Mouse (Mus musculus) lung, embryonic 16.5 days (tissue): ENCODE results near the gene Tulp1. TPM values are rescaled to one million over a fixed set of nuclear protein-coding genes. Genes with fewer than 3 reads are reported as not detected.
A peak's percentile ranks its signal among the peaks of the same experiment; 100 is the strongest.

Experiments
- ATAC-seq: fragments of 200-750 bp; cut with Nextera tagmentation; 2 replicates; pipeline ENCODE4 v1.8.0; 2017; ENCODE audit warnings: low read depth, mild to moderate bottlenecking, moderate library complexity
- H3K27ac ChIP-seq: fragments of 300-500 bp; sonication (generic); 2 replicates; pipeline ENCODE4 v1.5.1; 2014; ENCODE audit warnings: mild to moderate bottlenecking, control low read depth, low read length
- H3K27me3 ChIP-seq: fragments of 300-500 bp; sonication (generic); 2 replicates; pipeline ENCODE4 v1.6.1; 2014; ENCODE audit warnings: low read depth, low read length, mixed read lengths; ENCODE audit not compliant: control insufficient read depth, insufficient read depth
- H3K36me3 ChIP-seq: fragments of 300-500 bp; sonication (generic); 2 replicates; pipeline ENCODE4 v1.6.1; 2014; ENCODE audit warnings: low read length; ENCODE audit not compliant: control insufficient read depth, insufficient read depth
- H3K4me1 ChIP-seq: fragments of 300-500 bp; sonication (generic); replicated peaks from 2 replicates; pipeline ENCODE4 v1.6.1; 2014; ENCODE audit warnings: low read length, mixed read lengths; ENCODE audit not compliant: control insufficient read depth, insufficient read depth
- H3K4me2 ChIP-seq: fragments of 300-500 bp; sonication (generic); 2 replicates; pipeline ENCODE4 v1.6.1; 2014; ENCODE audit warnings: low read depth, low read length, control low read depth
- H3K4me3 ChIP-seq: fragments of 300-500 bp; sonication (generic); 2 replicates; pipeline ENCODE4 v1.5.1; 2014; ENCODE audit warnings: mild to moderate bottlenecking, low read length, control low read depth
- H3K9ac ChIP-seq: fragments of 300-500 bp; sonication (generic); 2 replicates; pipeline ENCODE4 v1.6.1; 2014; ENCODE audit warnings: low read length, control low read depth
- H3K9me3 ChIP-seq: fragments of 300-500 bp; sonication (generic); 2 replicates; pipeline ENCODE4 v1.6.1; 2016; ENCODE audit warnings: low read length; ENCODE audit not compliant: control insufficient read depth
- WGBS: fragments of 180-500 bp; shearing (Covaris S2); extraction: QIAGEN DNeasy Blood & Tissue Kit; methylation state at CpG from one replicate; pipeline ENCODE4 v1.1.7; 2014; 5-methylcytosine and 5-hydroxymethylcytosine counted together
- polyA plus RNA-seq: library from polyadenylated mRNA; unstranded; fragments of >200 nt; fragmentation: Nextera tagmentation; extraction: Ambion mirVana; gene quantifications from 2 replicates; pipeline ENCODE4 v1.2.1, GENCODE M21; 2015

Gene Tulp1
- polyA plus RNA-seq, 1 experiment from 2014 or later = 7.6 TPM

DNA sequence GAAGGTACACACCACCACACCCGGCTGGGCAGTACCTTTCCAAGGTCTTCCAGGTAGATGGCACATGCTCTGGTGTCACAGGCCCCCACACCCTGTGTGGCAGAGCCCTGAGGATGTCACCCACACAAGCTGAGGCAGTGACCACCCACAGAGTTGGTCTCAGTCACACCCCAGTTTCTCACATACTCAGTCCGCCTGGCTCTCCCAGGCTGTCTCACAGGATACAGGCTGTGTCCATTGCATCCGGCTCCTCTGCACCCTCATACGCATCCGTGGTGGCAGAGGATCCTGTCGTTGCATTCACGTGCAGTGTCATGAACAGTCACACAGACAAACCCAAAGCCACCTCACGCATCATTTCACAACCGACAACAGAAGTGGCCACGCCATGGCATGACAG lies 17.7 kb downstream of the Tulp1 start:
- no peak for ATAC-seq
- H3K4me3 ChIP-seq = no peak overlapping the region
- H3K27ac ChIP-seq = no peak overlapping the region; the same call in 1 of the 2 replicates
- H3K9me3 ChIP-seq = no peaks in the 10 kb centered on the region
- peak overlapping the region; percentile 15; the same call in 1 of the 2 replicates for H3K4me2 ChIP-seq
- H3K36me3 ChIP-seq = 0 out of 2 replicates have a peak, but pooled peaks cover 2% of the 10 kb centered on the region
- no peaks in the 10 kb centered on the region for H3K27me3 ChIP-seq
- H3K9ac ChIP-seq = peak overlapping the region; percentile 32
- H3K4me1 ChIP-seq = peaks cover 66% of the 10 kb centered on the region
- WGBS = 59% methylated on average over 10 of the region's 10 CpGs

- H3K4me1 ChIP-seq = peaks cover 69% of the 10 kb centered on the region
- H3K27me3 ChIP-seq = no peaks in the 10 kb centered on the region
- peak overlapping the region; percentile 57 for H3K4me2 ChIP-seq
- no peaks in the 10 kb centered on the region for H3K9me3 ChIP-seq
- peak; percentile 12; the same call in 1 of the 2 replicates for ATAC-seq
- 0 out of 2 replicates have a peak, but pooled peaks cover 2% of the 10 kb centered on the region for H3K36me3 ChIP-seq
- H3K9ac ChIP-seq = peak overlapping the region; percentile 67
- 3% methylated on average over 10 of the region's 10 CpGs for WGBS
- H3K27ac ChIP-seq = peak overlapping the region; percentile 98
- H3K4me3 ChIP-seq = peak overlapping the region; percentile 32
Observed at GRCm38 (mm10) chr17:28345882-28346281, 19.1 kb downstream of the Tulp1 start.

DNA sequence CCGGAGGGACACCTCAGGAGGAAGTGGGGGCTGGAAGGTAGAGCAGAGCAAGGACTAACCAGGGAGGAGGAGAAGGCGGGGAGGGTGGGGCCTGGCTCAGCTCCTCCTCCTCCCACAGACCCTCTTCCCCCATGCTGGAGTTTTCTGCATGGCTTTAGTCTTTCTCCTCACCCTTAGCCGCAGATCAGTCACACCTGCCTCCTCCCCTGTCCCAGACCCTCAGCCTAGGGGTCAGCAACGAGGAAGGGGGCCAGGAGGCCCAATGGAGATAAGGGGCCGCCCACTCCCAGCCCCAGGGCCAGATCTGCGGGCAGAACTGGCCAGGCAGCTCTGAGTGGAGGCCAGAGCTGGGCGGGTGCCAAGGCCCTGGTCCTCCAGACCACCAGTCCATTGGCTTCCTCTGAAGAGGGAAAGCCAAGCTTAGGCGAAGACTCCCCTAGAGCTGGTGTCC lies 19.7 kb downstream of the Tulp1 start:
- WGBS = 2% methylated on average over 6 of the region's 8 CpGs
- no peaks in the 10 kb centered on the region for H3K27me3 ChIP-seq
- no peaks in the 10 kb centered on the region for H3K9me3 ChIP-seq
- H3K36me3 ChIP-seq = 0 out of 2 replicates have a peak, but pooled peaks cover 2% of the 10 kb centered on the region
- peak overlapping the region; percentile 32 for H3K4me3 ChIP-seq
- peak overlapping the region; percentile 57 for H3K4me2 ChIP-seq
- ATAC-seq = peak; percentile 8
- H3K4me1 ChIP-seq = peaks cover 75% of the 10 kb centered on the region
- H3K9ac ChIP-seq = peak overlapping the region; percentile 67
- H3K27ac ChIP-seq = peak overlapping the region; percentile 98

DNA sequence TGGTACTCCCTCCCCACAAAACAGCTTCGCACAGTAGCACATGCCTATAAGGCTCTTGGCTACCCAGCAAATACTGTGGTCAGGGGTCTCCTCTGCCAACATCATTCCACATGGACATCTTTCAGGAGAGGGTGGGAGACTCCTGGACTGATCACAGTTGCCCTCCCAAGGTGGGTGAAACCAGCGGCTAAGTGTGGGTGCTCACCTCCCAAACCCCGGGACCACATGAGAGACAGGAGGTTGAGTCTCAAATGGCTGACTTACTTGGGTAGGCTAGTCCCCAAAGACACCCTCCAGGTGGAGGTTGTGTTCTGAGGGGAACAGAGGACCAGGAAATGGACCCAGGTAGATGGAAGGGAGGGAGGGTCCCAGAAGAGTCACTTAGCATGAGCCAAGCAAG lies 20.4 kb downstream of the Tulp1 start:
- Histone ChIP-seq H3K4me3 (no peak overlapping the region), H3K27me3 (no peaks in the 10 kb centered on the region), H3K4me1 (peaks cover 78% of the 10 kb centered on the region), H3K36me3 (peaks cover 6% of the 10 kb centered on the region), H3K4me2 (peak overlapping the region; percentile 57), H3K9me3 (no peaks in the 10 kb centered on the region), H3K9ac (peak overlapping the region; percentile 67), H3K27ac (peak overlapping the region; percentile 98)
- WGBS = 51% methylated on average over 3 of the region's 3 CpGs
- no peak for ATAC-seq

- no peak; the same call in 1 of the 2 replicates for ATAC-seq
- no peaks in the 10 kb centered on the region for H3K27me3 ChIP-seq
- no peak overlapping the region; the same call in 1 of the 2 replicates for H3K4me2 ChIP-seq
- H3K9me3 ChIP-seq = no peaks in the 10 kb centered on the region
- H3K4me1 ChIP-seq = peaks cover 78% of the 10 kb centered on the region
- 18% methylated on average over 4 of the region's 4 CpGs for WGBS
- H3K4me3 ChIP-seq = no peak overlapping the region
- peaks cover 11% of the 10 kb centered on the region for H3K36me3 ChIP-seq
- H3K9ac ChIP-seq = peak overlapping the region; percentile 67
- H3K27ac ChIP-seq = peak overlapping the region; percentile 38
Observed at GRCm38 (mm10) chr17:28344050-28344607, 20.9 kb downstream of the Tulp1 start.

- WGBS = 3% methylated on average over 26 of the region's 26 CpGs
- peak overlapping the region; percentile 32 for H3K4me3 ChIP-seq
- H3K4me2 ChIP-seq = peak overlapping the region; percentile 61
- peaks cover 47% of the 10 kb centered on the region for H3K4me1 ChIP-seq
- H3K27ac ChIP-seq = peak overlapping the region; percentile 93
- H3K9me3 ChIP-seq = no peaks in the 10 kb centered on the region
- H3K27me3 ChIP-seq = no peaks in the 10 kb centered on the region
- H3K36me3 ChIP-seq = peaks cover 24% of the 10 kb centered on the region
- peak; percentile 87 for ATAC-seq
- peak overlapping the region; percentile 63 for H3K9ac ChIP-seq
Observed at GRCm38 (mm10) chr17:28341091-28341490, 23.9 kb downstream of the Tulp1 start.

DNA sequence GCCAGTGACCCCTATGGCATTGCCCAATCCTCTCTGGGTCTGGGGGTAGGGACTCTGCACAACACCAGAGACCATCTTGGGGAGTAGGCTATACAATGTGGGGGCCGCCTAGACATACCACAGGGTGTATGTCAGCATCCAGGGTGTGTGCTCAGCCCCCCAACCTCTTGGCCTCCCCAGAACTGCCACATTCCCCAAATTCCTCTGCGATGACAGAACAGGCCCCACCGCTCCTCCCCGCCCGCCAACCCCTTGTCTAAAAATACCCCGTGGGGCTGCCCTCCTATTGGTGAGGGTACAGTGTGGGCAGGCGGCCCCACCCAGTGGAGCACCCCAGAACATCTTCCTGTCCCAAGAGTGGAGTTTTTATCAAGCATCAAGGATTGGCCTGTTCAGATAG lies 24.4 kb downstream of the Tulp1 start:
- H3K4me2 ChIP-seq = peak overlapping the region; percentile 61
- H3K36me3 ChIP-seq = peaks cover 29% of the 10 kb centered on the region
- 46% methylated on average over 7 of the region's 7 CpGs for WGBS
- H3K4me1 ChIP-seq = peaks cover 42% of the 10 kb centered on the region
- peak overlapping the region; percentile 93 for H3K27ac ChIP-seq
- H3K9me3 ChIP-seq = no peaks in the 10 kb centered on the region
- peak overlapping the region; percentile 63 for H3K9ac ChIP-seq
- peak overlapping the region; percentile 32 for H3K4me3 ChIP-seq
- ATAC-seq = peak; percentile 37
- no peaks in the 10 kb centered on the region for H3K27me3 ChIP-seq

DNA sequence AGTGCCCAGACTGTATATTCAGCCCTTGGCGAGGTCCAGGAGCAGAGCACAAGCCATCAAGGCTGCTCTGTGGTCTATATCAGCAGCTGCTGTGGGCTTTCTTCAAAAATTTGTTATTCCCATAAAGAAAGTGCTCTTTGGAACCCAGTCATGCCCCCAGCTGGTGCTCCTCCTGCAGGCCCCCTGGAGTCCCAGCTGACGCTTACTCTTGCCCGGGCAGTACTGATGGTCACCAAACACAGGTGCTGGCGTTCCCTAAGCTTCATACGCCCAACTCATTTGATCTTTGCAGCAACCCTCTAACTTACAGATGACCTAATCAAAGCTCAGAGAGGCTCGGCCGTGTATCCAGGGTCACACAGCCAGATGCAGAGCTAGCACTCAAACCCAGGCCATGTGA lies 27.5 kb downstream of the Tulp1 start:
- H3K9me3 ChIP-seq = no peaks in the 10 kb centered on the region
- no peak overlapping the region for H3K9ac ChIP-seq
- no peaks in the 10 kb centered on the region for H3K27me3 ChIP-seq
- no peak for ATAC-seq
- 90% methylated on average over 7 of the region's 7 CpGs for WGBS
- peaks cover 33% of the 10 kb centered on the region for H3K4me1 ChIP-seq
- no peak overlapping the region for H3K27ac ChIP-seq
- no peak overlapping the region for H3K4me3 ChIP-seq
- H3K4me2 ChIP-seq = no peak overlapping the region
- peaks cover 36% of the 10 kb centered on the region for H3K36me3 ChIP-seq

GRCm38 (mm10) chr17:28335267-28335666 lies 29.8 kb downstream of the Tulp1 start:
- WGBS = 76% methylated on average over 10 of the region's 10 CpGs
- Histone ChIP-seq H3K9me3 (no peaks in the 10 kb centered on the region), H3K4me2 (no peak overlapping the region), H3K27ac (no peak overlapping the region), H3K4me1 (peaks cover 16% of the 10 kb centered on the region), H3K9ac (no peak overlapping the region), H3K36me3 (peaks cover 45% of the 10 kb centered on the region), H3K27me3 (no peaks in the 10 kb centered on the region), H3K4me3 (no peak overlapping the region)
- no peak for ATAC-seq
